Mouse (Mus musculus): Measurements from ENCODE around the gene Zfp286. TPM values are rescaled to one million over a fixed set of nuclear protein-coding genes. Genes with fewer than 3 reads are reported as not detected.

Gene Zfp286
- polyA plus RNA-seq, 1 experiment, result 0.64 TPM

GRCm38 (mm10) chr11:62816591-62816990, 27.3 kb upstream of the Zfp286 start:
- no peak overlapping the region for H3K27ac ChIP-seq (ENCODE audit: insufficient read depth, low read length)
- WGBS, result 79% methylated on average over 6 of the region's 6 CpGs
- no peaks in the 10 kb centered on the region for H3K36me3 ChIP-seq (ENCODE audit: control insufficient read depth, insufficient read depth, low read length)
- peaks cover 5% of the 10 kb centered on the region; the same call in 1 of the 2 replicates for H3K4me1 ChIP-seq (ENCODE audit: control insufficient read depth, insufficient read depth, insufficient read length)
- TF ChIP-seq CTCF (IDR thresholded peaks at IDR 0.05; ENCODE audit: extremely low read depth, insufficient read depth, insufficient read length, insufficient replicate concordance) (no peak), POLR2A (IDR thresholded peaks at IDR 0.05; ENCODE audit: low read depth, low read length) (no peak)
- H3K4me3 ChIP-seq (ENCODE audit: extremely low read depth, insufficient read depth, insufficient read length), result no peak overlapping the region
- no peak for DNase-seq (ENCODE audit: low read depth in 1 of 2, low spot score in 2 of 2)
- H3K27me3 ChIP-seq (ENCODE audit: control insufficient read depth, insufficient read depth, low read length), result no peaks in the 10 kb centered on the region

GRCm38 (mm10) chr11:62815438-62815837, 26.2 kb upstream of the Zfp286 start:
- no peak overlapping the region for H3K4me3 ChIP-seq (ENCODE audit: extremely low read depth, insufficient read depth, insufficient read length)
- no peaks in the 10 kb centered on the region for H3K27me3 ChIP-seq (ENCODE audit: control insufficient read depth, insufficient read depth, low read length)
- TF ChIP-seq CTCF (IDR thresholded peaks at IDR 0.05; ENCODE audit: extremely low read depth, insufficient read depth, insufficient read length, insufficient replicate concordance), result no peak
- no peak for TF ChIP-seq POLR2A (IDR thresholded peaks at IDR 0.05; ENCODE audit: low read depth, low read length)
- no peak for DNase-seq (ENCODE audit: low read depth in 1 of 2, low spot score in 2 of 2)
- WGBS, result 88% methylated on average over 1 of the region's 1 CpGs
- no peaks in the 10 kb centered on the region for H3K36me3 ChIP-seq (ENCODE audit: control insufficient read depth, insufficient read depth, low read length)
- H3K4me1 ChIP-seq (ENCODE audit: control insufficient read depth, insufficient read depth, insufficient read length), result peaks cover 4% of the 10 kb centered on the region; the same call in 1 of the 2 replicates
- H3K27ac ChIP-seq (ENCODE audit: insufficient read depth, low read length), result no peak overlapping the region

GRCm38 (mm10) chr11:62814625-62815024, 25.4 kb upstream of the Zfp286 start:
- Histone ChIP-seq H3K27me3 (ENCODE audit: control insufficient read depth, insufficient read depth, low read length) (no peaks in the 10 kb centered on the region), H3K4me3 (ENCODE audit: extremely low read depth, insufficient read depth, insufficient read length) (no peak overlapping the region), H3K4me1 (ENCODE audit: control insufficient read depth, insufficient read depth, insufficient read length) (no peaks in the 10 kb centered on the region), H3K36me3 (ENCODE audit: control insufficient read depth, insufficient read depth, low read length) (no peaks in the 10 kb centered on the region), H3K27ac (ENCODE audit: insufficient read depth, low read length) (no peak overlapping the region)
- 51% methylated on average over 4 of the region's 4 CpGs for WGBS
- TF ChIP-seq CTCF (IDR thresholded peaks at IDR 0.05; ENCODE audit: extremely low read depth, insufficient read depth, insufficient read length, insufficient replicate concordance) (no peak), POLR2A (IDR thresholded peaks at IDR 0.05; ENCODE audit: low read depth, low read length) (no peak)
- DNase-seq (ENCODE audit: low read depth in 1 of 2, low spot score in 2 of 2), result no peak

GRCm38 (mm10) chr11:62813970-62814624, 24.8 kb upstream of the Zfp286 start:
- WGBS, result 75% methylated on average over 6 of the region's 6 CpGs
- no peak overlapping the region for H3K27ac ChIP-seq (ENCODE audit: insufficient read depth, low read length)
- DNase-seq (ENCODE audit: low read depth in 1 of 2, low spot score in 2 of 2), result no peak
- no peaks in the 10 kb centered on the region for H3K36me3 ChIP-seq (ENCODE audit: control insufficient read depth, insufficient read depth, low read length)
- no peaks in the 10 kb centered on the region for H3K27me3 ChIP-seq (ENCODE audit: control insufficient read depth, insufficient read depth, low read length)
- TF ChIP-seq POLR2A (IDR thresholded peaks at IDR 0.05; ENCODE audit: low read depth, low read length) (no peak), CTCF (IDR thresholded peaks at IDR 0.05; ENCODE audit: extremely low read depth, insufficient read depth, insufficient read length, insufficient replicate concordance) (no peak)
- H3K4me1 ChIP-seq (ENCODE audit: control insufficient read depth, insufficient read depth, insufficient read length), result no peaks in the 10 kb centered on the region
- no peak overlapping the region for H3K4me3 ChIP-seq (ENCODE audit: extremely low read depth, insufficient read depth, insufficient read length)

GRCm38 (mm10) chr11:62813497-62813896, 24.2 kb upstream of the Zfp286 start:
- TF ChIP-seq CTCF (IDR thresholded peaks at IDR 0.05; ENCODE audit: extremely low read depth, insufficient read depth, insufficient read length, insufficient replicate concordance), result no peak
- no peak for TF ChIP-seq POLR2A (IDR thresholded peaks at IDR 0.05; ENCODE audit: low read depth, low read length)
- 60% methylated on average over 1 of the region's 1 CpGs for WGBS

GRCm38 (mm10) chr11:62812268-62812667, 23.0 kb upstream of the Zfp286 start:
- H3K27me3 ChIP-seq (ENCODE audit: control insufficient read depth, insufficient read depth, low read length), result no peaks in the 10 kb centered on the region
- no peak overlapping the region for H3K4me3 ChIP-seq (ENCODE audit: extremely low read depth, insufficient read depth, insufficient read length)
- no peak overlapping the region for H3K27ac ChIP-seq (ENCODE audit: insufficient read depth, low read length)
- TF ChIP-seq POLR2A (IDR thresholded peaks at IDR 0.05; ENCODE audit: low read depth, low read length) (no peak), CTCF (IDR thresholded peaks at IDR 0.05; ENCODE audit: extremely low read depth, insufficient read depth, insufficient read length, insufficient replicate concordance) (no peak)
- H3K36me3 ChIP-seq (ENCODE audit: control insufficient read depth, insufficient read depth, low read length), result no peaks in the 10 kb centered on the region
- DNase-seq (ENCODE audit: low read depth in 1 of 2, low spot score in 2 of 2), result no peak
- H3K4me1 ChIP-seq (ENCODE audit: control insufficient read depth, insufficient read depth, insufficient read length), result no peaks in the 10 kb centered on the region
- 65% methylated on average over 6 of the region's 6 CpGs for WGBS

More at GRCm38 (mm10) chr11:62813497-62813896, 24.2 kb upstream of the Zfp286 start:
- H3K27me3 ChIP-seq (ENCODE audit: control insufficient read depth, insufficient read depth, low read length), result no peaks in the 10 kb centered on the region
- no peak overlapping the region for H3K27ac ChIP-seq (ENCODE audit: insufficient read depth, low read length)
- no peaks in the 10 kb centered on the region for H3K4me1 ChIP-seq (ENCODE audit: control insufficient read depth, insufficient read depth, insufficient read length)
- H3K4me3 ChIP-seq (ENCODE audit: extremely low read depth, insufficient read depth, insufficient read length), result no peak overlapping the region
- no peak for DNase-seq (ENCODE audit: low read depth in 1 of 2, low spot score in 2 of 2)
- no peaks in the 10 kb centered on the region for H3K36me3 ChIP-seq (ENCODE audit: control insufficient read depth, insufficient read depth, low read length)

DNA sequence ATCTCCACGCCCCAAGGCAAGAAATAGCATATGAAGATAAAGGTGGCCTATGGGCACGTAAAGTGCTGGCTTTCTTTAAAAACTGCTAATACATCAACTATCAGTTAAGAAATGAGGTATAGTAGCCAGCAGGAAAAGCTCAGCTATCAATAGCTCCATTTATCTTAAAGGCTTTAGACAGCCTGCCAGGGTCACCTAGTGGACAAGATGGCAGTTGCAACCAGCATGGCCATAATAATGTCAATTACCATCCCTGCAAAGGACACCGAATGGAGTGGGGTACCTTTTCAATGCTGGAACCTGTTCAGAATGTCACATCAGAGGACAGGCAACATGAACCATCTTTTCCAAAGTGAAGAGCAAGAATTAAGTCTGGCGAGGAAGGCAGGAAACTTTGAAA, 19.9 kb upstream of the Zfp286 start:
- H3K27me3 ChIP-seq (ENCODE audit: control insufficient read depth, insufficient read depth, low read length), result no peaks in the 10 kb centered on the region
- 82% methylated on average over 4 of the region's 4 CpGs for WGBS
- DNase-seq (ENCODE audit: low read depth in 1 of 2, low spot score in 2 of 2), result no peak
- TF ChIP-seq POLR2A (IDR thresholded peaks at IDR 0.05; ENCODE audit: low read depth, low read length), result no peak
- TF ChIP-seq CTCF (IDR thresholded peaks at IDR 0.05; ENCODE audit: extremely low read depth, insufficient read depth, insufficient read length, insufficient replicate concordance), result no peak
- no peak overlapping the region for H3K27ac ChIP-seq (ENCODE audit: insufficient read depth, low read length)
- no peaks in the 10 kb centered on the region for H3K4me1 ChIP-seq (ENCODE audit: control insufficient read depth, insufficient read depth, insufficient read length)
- H3K36me3 ChIP-seq (ENCODE audit: control insufficient read depth, insufficient read depth, low read length), result no peaks in the 10 kb centered on the region
- no peak overlapping the region for H3K4me3 ChIP-seq (ENCODE audit: extremely low read depth, insufficient read depth, insufficient read length)

All from spleen, adult 2 months (tissue).